Mouse (Mus musculus) hindbrain, embryonic 15.5 days (tissue): ENCODE data around the gene Vopp1. TPM values are rescaled to one million over a fixed set of nuclear protein-coding genes. Genes with fewer than 3 reads are reported as not detected.
"Not testable (repeated sequence)": the region's sequence is repeated elsewhere in the genome, so short reads cannot be mapped to it uniquely, and the experiment has no call there.

ENCODE experiments used
- ATAC-seq: fragments of 200-750 bp; cut with Nextera tagmentation; 2 replicates; pipeline ENCODE4 v1.8.0; 2017; ENCODE audit warnings: low read depth, moderate number of reproducible peaks, moderate TSS enrichment; ENCODE audit not compliant: low FRiP score
- H3K27ac ChIP-seq: fragments of 300-500 bp; sonication (generic); replicated peaks from 2 replicates; pipeline ENCODE4 v1.5.1; 2015; ENCODE audit warnings: mild to moderate bottlenecking, inconsistent platforms
- H3K27me3 ChIP-seq: fragments of 300-500 bp; sonication (generic); 2 replicates; pipeline ENCODE4 v1.6.1; 2015; ENCODE audit warnings: control low read depth, inconsistent platforms
- H3K36me3 ChIP-seq: fragments of 300-500 bp; sonication (generic); 2 replicates; pipeline ENCODE4 v1.6.1; 2015; ENCODE audit warnings: control low read depth, inconsistent platforms
- H3K4me1 ChIP-seq: fragments of 300-500 bp; sonication (generic); replicated peaks from 2 replicates; pipeline ENCODE4 v1.6.1; 2015; ENCODE audit warnings: control low read depth, inconsistent platforms
- H3K4me2 ChIP-seq: fragments of 300-500 bp; sonication (generic); 2 replicates; pipeline ENCODE4 v1.6.1; 2015; ENCODE audit warnings: moderate library complexity, mild to moderate bottlenecking, inconsistent platforms
- H3K4me3 ChIP-seq: fragments of 300-500 bp; sonication (generic); 2 replicates; pipeline ENCODE4 v1.5.1; 2015; ENCODE audit warnings: mild to moderate bottlenecking, inconsistent platforms
- H3K9ac ChIP-seq: fragments of 300-500 bp; sonication (generic); 2 replicates; pipeline ENCODE4 v1.6.1; 2015; ENCODE audit warnings: inconsistent platforms
- H3K9me3 ChIP-seq: fragments of 300-500 bp; sonication (generic); 2 replicates; pipeline ENCODE4 v1.6.1; 2016; ENCODE audit warnings: control low read depth, inconsistent platforms
- WGBS: fragments of 180-500 bp; shearing (Covaris S2); methylation state at CpG from one replicate; pipeline ENCODE4 v1.1.7; 2015; 5-methylcytosine and 5-hydroxymethylcytosine counted together
- polyA plus RNA-seq: library from polyadenylated mRNA; unstranded; fragments of >200 nt; fragmentation: Nextera tagmentation; extraction: Ambion mirVana; gene quantifications from 2 replicates; pipeline ENCODE4 v1.2.1, GENCODE M21; 2015

Gene Vopp1
- polyA plus RNA-seq, 1 experiment from 2014 or later = 221 TPM

DNA sequence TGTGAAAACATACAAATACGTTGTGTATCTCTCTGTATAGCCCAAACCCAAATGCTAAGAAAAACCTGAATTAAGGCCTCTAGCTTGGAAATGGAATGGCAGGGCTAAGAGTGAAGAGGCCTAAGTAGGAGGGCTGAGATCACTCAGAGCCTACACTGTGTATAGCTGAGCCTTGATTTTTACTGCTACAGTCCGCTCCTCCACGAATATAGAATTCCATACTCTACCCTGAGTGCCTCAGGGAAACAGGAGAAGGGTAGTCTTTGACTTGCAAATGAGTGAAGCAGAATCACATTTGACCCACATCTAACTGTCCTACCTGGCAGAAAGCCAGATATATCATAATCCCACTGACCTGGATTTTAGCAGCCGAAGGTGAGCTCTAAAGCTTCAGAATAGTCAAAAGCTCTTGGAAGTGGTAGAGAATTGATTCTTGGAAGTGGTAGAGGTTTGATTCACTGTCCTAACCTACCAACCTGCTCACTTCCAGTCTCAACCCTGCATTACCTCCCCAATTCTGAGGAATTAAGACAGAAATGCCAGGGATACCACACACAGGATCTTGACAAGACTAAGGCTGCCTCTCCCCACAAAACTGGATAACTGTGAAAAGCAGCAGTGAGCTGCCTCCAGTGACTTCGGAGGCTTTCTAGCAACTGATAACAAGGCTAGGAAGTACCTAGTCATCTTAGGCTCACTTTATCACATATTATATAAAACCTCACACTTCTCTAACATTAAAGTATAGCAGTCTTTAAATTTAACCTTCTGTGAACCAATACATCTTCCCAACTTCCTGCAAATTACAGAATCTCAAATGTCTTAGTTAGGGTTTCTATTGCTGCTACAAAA lies 19.5 kb downstream of the Vopp1 start:
- Histone ChIP-seq H3K4me1 (no peaks in the 10 kb centered on the region), H3K27me3 (no peaks in the 10 kb centered on the region), H3K9ac (no peak overlapping the region), H3K4me2 (no peak overlapping the region), H3K9me3 (no peaks in the 10 kb centered on the region), H3K27ac (no peak overlapping the region; the same call in 1 of the 2 replicates), H3K36me3 (no peaks in the 10 kb centered on the region), H3K4me3 (no peak overlapping the region)
- no peak for ATAC-seq
- 87% methylated on average over 5 of the region's 5 CpGs for WGBS

DNA sequence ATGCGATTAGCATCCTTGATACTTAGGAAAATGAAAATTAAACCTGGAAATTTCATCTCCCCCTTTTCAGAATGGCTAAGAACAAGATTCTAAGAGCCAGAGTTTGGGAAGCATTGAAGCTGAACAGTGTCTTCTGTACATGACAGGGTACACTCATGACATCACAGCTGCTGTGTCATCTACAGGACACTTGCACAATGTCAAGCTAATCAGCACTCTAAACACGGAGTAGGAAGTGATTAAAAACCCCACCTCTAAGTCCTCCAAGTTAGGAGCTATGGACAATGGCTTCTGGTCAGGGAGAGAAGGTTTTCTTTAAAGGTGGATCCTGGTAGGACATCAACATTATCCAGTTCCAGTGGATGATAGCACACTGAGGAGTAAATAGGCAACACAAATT lies 21.8 kb downstream of the Vopp1 start:
- Histone ChIP-seq H3K9ac (no peak overlapping the region), H3K36me3 (no peaks in the 10 kb centered on the region), H3K27me3 (no peaks in the 10 kb centered on the region), H3K4me1 (no peaks in the 10 kb centered on the region), H3K9me3 (no peaks in the 10 kb centered on the region), H3K4me3 (no peak overlapping the region), H3K27ac (no peak overlapping the region), H3K4me2 (no peak overlapping the region)
- ATAC-seq = no peak
- WGBS = 85% methylated on average over 2 of the region's 2 CpGs

DNA sequence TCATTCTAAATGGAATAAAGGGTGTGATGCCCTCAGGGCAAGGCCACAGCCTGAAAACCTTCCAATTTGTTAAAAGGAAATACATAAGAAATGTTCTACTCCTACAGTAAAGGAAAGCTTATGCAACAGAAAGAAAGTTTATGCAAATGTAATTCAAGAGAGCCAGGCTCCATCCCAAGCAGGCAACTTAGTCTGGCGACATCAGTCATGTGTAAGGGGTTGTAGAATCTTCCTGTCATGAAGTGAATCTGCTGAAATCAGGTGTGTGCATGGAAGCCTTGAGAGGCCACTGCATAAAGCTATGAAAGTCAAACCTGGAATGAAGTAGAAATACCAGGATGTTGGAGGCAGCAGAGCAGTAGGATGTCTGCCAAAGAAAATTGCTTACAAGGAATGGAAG lies 26.0 kb downstream of the Vopp1 start:
- no peak overlapping the region for H3K4me2 ChIP-seq
- no peaks in the 10 kb centered on the region for H3K9me3 ChIP-seq
- no peak for ATAC-seq
- H3K27ac ChIP-seq = no peak overlapping the region
- 87% methylated on average over 1 of the region's 1 CpGs for WGBS
- H3K4me1 ChIP-seq = no peaks in the 10 kb centered on the region
- H3K9ac ChIP-seq = no peak overlapping the region
- H3K36me3 ChIP-seq = no peaks in the 10 kb centered on the region
- H3K27me3 ChIP-seq = no peaks in the 10 kb centered on the region
- H3K4me3 ChIP-seq = no peak overlapping the region

DNA sequence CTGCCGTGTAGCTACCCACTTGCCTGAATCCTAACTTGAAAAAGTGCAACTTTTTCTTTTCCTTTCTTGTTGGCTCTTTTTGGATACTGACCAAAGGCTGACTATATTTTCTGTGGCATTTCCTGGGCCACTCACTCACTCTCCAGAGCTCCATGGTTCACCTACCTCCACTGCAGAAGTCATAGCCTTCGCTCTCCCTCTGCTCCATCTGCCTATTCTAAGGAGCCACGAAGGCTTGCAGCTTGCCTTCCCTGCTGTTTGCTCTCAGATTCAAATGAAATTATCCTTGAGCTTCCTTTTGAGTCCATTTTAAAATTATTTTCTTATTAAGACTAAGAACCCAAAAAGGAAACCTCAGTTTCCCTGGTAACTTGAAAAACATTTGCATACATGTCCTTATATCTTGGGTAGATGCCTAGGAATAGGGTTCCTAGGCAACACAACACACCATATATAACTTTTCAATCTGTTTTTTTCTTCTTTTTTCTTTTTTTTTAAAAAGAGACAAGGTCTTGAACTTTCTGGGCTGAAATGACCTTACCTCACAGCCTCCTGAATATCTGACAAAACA lies 28.0 kb downstream of the Vopp1 start:
- no peaks in the 10 kb centered on the region for H3K9me3 ChIP-seq
- H3K9ac ChIP-seq = no peak overlapping the region
- no peaks in the 10 kb centered on the region for H3K27me3 ChIP-seq
- no peaks in the 10 kb centered on the region for H3K36me3 ChIP-seq
- no peak overlapping the region for H3K4me3 ChIP-seq
- 86% methylated on average over 3 of the region's 3 CpGs for WGBS
- no peak overlapping the region for H3K27ac ChIP-seq
- ATAC-seq = no peak
- no peak overlapping the region for H3K4me2 ChIP-seq
- no peaks in the 10 kb centered on the region for H3K4me1 ChIP-seq

DNA sequence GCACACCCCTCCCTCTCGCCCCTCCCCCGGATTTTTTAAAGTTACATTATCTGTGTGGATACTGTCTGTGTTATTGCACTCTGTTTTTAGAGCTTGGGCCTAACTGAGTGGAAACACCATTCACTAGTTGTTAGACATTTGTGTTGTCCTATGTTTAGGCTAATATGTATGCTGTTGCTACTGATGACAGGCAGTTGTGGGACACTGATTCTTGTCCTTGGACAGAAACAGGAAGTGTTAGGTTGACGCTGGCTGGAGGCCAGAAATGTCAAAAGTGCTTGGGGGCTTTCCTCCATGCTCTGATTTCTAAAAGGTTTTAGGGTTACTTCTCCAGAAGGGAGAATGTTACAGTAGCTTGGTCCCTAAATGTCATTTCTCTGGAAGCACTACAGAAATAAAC lies 29.1 kb downstream of the Vopp1 start:
- no peaks in the 10 kb centered on the region for H3K27me3 ChIP-seq
- WGBS = 80% methylated on average over 3 of the region's 3 CpGs
- no peak overlapping the region for H3K27ac ChIP-seq
- H3K9me3 ChIP-seq = no peaks in the 10 kb centered on the region
- ATAC-seq = no peak
- no peak overlapping the region for H3K4me3 ChIP-seq
- no peak overlapping the region for H3K9ac ChIP-seq
- no peaks in the 10 kb centered on the region for H3K4me1 ChIP-seq
- no peak overlapping the region for H3K4me2 ChIP-seq
- H3K36me3 ChIP-seq = no peaks in the 10 kb centered on the region

DNA sequence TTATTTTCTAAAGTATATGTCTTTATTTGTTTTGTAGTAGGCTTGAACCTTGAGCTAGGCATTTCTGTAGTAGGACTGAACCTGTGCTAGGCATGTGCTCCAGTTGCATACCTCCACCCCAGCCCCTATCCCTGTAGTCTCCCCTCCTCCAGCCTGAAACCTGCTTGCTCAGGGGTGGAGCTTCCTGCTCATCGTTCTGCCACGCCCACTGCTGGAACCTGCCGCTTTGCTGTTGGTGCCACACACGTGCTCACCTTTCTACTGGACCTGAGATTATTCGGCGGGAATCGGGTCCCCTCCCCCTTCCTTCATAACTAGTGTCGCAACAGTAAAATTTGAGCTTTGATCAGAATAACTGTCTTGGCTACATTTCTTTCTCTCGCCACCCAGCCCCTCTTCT lies 32.1 kb downstream of the Vopp1 start:
- 71% methylated on average over 9 of the region's 9 CpGs for WGBS
- ATAC-seq = not testable (repeated sequence)

DNA sequence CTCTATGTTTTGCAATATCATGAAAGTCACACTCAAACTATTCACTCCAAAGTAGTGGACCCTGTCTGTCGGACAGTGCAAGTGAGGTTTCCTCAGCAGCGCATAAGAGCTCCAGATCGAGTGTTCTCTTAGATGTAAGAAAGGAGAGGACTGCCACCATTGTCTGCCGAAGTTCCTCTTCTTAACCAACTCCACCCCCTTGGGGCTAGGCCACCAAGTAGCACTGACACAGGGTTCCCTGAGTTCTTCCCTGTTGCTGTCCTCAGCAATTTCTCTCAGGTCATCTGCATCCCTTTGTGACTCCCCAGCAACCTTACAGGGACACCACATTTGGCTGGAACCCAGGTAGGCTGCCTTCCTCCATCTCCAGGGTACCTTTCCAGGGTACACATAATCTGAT lies 34.4 kb downstream of the Vopp1 start:
- WGBS = 81% methylated on average over 4 of the region's 4 CpGs
- no peak overlapping the region for H3K27ac ChIP-seq
- H3K36me3 ChIP-seq = peaks cover 6% of the 10 kb centered on the region; the same call in 1 of the 2 replicates
- ATAC-seq = no peak
- H3K27me3 ChIP-seq = no peaks in the 10 kb centered on the region
- no peaks in the 10 kb centered on the region for H3K9me3 ChIP-seq
- no peaks in the 10 kb centered on the region for H3K4me1 ChIP-seq
- H3K9ac ChIP-seq = no peak overlapping the region
- H3K4me2 ChIP-seq = no peak overlapping the region
- no peak overlapping the region for H3K4me3 ChIP-seq

More for the DNA sequence above, 32.1 kb downstream of the Vopp1 start:
- H3K4me2 ChIP-seq, H3K4me1 ChIP-seq, H3K36me3 ChIP-seq, H3K4me3 ChIP-seq, H3K9me3 ChIP-seq, H3K27me3 ChIP-seq, H3K9ac ChIP-seq, H3K27ac ChIP-seq: not testable (repeated sequence)

DNA sequence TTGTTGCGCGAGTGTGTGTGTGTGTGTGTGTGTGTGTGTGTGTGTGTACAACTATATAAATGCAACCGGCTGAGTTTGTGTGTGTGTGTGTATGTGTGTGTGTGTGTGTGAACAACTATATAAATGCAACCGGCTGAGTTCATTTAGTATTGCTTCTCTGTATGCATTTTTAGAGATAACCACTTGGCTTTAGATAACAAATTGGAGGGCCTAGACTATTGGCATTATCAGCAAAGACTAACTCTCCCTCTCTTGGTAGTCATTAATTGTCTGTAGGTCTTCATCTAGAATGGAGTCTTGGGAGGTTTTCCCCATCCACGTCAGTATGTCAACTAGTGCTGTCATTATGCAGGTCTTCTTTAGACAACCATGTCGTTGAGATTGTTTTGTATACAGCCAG lies 37.6 kb downstream of the Vopp1 start:
- H3K9ac ChIP-seq = no peak overlapping the region
- no peak overlapping the region for H3K27ac ChIP-seq
- H3K36me3 ChIP-seq = peaks cover 6% of the 10 kb centered on the region; the same call in 1 of the 2 replicates
- no peak overlapping the region for H3K4me2 ChIP-seq
- H3K27me3 ChIP-seq = no peaks in the 10 kb centered on the region
- H3K4me1 ChIP-seq = no peaks in the 10 kb centered on the region
- no peaks in the 10 kb centered on the region for H3K9me3 ChIP-seq
- ATAC-seq = no peak
- 95% methylated on average over 6 of the region's 6 CpGs for WGBS
- no peak overlapping the region for H3K4me3 ChIP-seq

DNA sequence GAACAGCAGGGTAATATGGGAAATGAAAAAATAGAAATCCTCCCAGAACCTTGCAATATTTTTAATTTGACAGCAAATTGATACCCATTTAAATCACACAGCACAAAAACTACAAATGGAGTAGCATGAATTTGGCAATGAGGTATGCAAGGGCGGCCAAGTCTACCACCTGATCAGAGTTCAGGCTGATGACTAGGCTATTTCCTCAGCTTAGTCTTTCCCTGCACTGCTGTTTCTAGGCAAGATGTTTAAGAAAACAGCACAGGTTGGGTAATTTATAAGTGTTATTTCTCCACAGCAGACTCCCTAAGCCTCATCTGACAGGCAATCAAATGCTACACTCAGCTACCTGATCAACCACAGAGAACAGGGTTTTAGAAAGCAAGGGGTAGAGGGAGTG lies 40.7 kb downstream of the Vopp1 start:
- WGBS = 91% methylated on average over 1 of the region's 1 CpGs
- H3K4me2 ChIP-seq = no peak overlapping the region
- ATAC-seq = no peak
- H3K36me3 ChIP-seq = peaks cover 6% of the 10 kb centered on the region; the same call in 1 of the 2 replicates
- no peak overlapping the region for H3K27ac ChIP-seq
- no peaks in the 10 kb centered on the region for H3K9me3 ChIP-seq
- no peak overlapping the region for H3K9ac ChIP-seq
- no peaks in the 10 kb centered on the region for H3K27me3 ChIP-seq
- no peaks in the 10 kb centered on the region for H3K4me1 ChIP-seq
- no peak overlapping the region for H3K4me3 ChIP-seq

DNA sequence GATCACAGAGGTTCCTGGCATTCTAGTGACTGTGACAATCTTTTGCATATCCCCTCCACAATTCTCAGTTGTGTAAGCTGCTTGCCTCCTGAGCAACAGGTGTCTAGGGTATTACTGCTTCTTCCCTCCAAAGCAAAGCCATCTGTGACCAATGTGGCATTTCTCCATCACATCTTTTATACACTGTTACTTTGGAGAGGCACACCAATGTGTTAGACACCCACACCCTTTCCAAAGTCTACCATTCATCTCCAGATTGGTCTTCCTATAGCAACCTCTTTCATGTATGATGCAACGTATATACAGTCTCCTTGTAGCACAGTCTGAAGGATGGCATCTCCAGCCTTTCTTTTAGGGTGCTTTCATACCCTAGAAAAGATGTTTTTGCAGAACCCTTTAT lies 42.3 kb downstream of the Vopp1 start:
- Histone ChIP-seq H3K4me2 (no peak overlapping the region), H3K9ac (no peak overlapping the region), H3K27ac (no peak overlapping the region), H3K4me1 (no peaks in the 10 kb centered on the region), H3K27me3 (no peaks in the 10 kb centered on the region), H3K36me3 (peaks cover 2% of the 10 kb centered on the region; the same call in 1 of the 2 replicates), H3K4me3 (no peak overlapping the region), H3K9me3 (no peaks in the 10 kb centered on the region)
- 93% methylated on average over 1 of the region's 1 CpGs for WGBS
- no peak for ATAC-seq

DNA sequence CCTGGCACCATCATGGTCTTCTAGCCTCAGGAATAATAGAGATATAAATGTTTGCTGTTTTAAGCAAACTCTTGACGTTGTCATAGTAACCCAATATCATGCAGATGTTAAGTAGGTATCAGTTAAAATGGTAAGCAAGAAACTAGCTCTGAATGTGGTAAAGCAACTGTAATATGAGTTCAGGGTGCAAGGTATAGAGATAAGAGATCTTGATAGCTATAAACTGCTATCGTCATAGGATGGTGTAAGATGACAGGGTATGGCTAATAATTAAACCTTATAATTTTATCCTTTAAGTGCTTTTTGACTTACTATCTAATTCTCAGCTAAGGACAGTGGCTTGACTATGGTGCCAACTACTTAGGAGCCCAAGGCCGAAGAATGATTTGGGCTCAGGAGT lies 44.6 kb downstream of the Vopp1 start:
- no peaks in the 10 kb centered on the region for H3K27me3 ChIP-seq
- no peaks in the 10 kb centered on the region for H3K9me3 ChIP-seq
- no peak overlapping the region for H3K9ac ChIP-seq
- no peaks in the 10 kb centered on the region for H3K4me1 ChIP-seq
- no peak overlapping the region for H3K4me3 ChIP-seq
- no peak overlapping the region for H3K4me2 ChIP-seq
- no peak for ATAC-seq
- H3K36me3 ChIP-seq = no peaks in the 10 kb centered on the region
- H3K27ac ChIP-seq = no peak overlapping the region
- 91% methylated on average over 3 of the region's 3 CpGs for WGBS

DNA sequence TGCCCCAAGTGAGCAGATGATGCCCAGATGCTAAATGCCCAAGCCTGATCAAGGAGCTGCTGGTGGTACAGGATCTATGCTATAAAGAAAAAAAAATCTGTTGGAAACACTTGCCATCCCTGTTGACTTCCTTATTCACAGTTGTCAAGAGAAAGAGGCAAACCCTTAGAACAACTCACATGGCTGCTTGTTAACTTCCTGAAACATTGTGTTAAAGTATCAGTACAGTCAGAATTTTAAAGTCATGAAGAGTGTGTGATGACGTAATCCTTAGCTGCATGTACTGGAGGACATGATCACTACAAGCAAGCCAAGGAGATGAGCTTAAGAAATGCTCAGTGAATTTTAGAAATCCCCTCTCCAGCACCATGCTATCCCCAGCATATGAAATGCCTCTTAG lies 51.2 kb downstream of the Vopp1 start:
- H3K4me1 ChIP-seq = no peaks in the 10 kb centered on the region
- peaks cover 17% of the 10 kb centered on the region; the same call in 1 of the 2 replicates for H3K36me3 ChIP-seq
- no peak overlapping the region for H3K4me2 ChIP-seq
- no peak overlapping the region for H3K4me3 ChIP-seq
- no peak overlapping the region for H3K27ac ChIP-seq
- no peak overlapping the region for H3K9ac ChIP-seq
- H3K9me3 ChIP-seq = no peaks in the 10 kb centered on the region
- no peaks in the 10 kb centered on the region for H3K27me3 ChIP-seq
- no peak for ATAC-seq
- 100% methylated on average over 1 of the region's 1 CpGs for WGBS
